Mouse (Mus musculus): ENCODE results near the gene Pde4d. TPM values are rescaled to one million over a fixed set of nuclear protein-coding genes. Genes with fewer than 3 reads are reported as not detected.

The Pde4d gene
- total and polyA plus RNA-seq, 3 experiments, result 18.5 to 18.8 TPM; not detected in 1

DNA sequence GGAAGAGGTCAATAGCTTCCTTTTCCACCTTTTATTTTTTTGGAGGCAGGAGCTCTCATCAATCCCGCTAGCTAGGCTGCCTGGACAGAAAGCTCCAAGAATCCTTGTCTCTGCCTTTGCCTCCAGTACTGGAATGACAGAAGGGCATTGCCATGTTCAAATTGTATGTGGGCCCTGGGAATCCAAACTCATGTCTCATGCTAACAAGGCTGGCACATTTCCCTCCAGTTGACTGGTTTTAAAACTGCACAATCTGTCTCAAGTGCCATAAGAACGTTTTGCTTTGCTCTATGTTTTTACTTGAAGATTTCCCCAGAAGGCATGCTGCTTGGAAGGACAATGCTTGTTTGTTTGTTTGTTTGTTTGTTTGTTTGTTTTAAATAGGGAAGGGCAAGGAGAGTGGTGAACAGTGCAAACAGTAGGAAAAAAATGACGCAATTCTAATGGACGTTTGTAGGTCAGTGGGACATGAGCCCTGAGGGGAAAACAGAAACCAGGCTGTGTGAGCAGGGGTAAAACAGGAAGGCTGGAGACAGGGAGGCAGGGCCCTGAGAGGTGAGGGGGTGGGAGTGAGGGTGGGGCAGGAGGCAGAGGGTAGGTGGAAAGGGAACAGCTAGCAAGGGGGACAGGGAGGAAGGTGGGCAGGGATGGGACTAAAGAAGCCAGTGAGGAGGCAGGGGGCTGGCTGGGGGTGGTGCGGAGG, 784.3 kb downstream of the Pde4d start:
- no peaks in the 10 kb centered on the region; a peak in 1 of 4 replicates for H3K36me3 ChIP-seq (ENCODE audit: control insufficient read depth in 1 of 2, insufficient read depth in 2 of 2, low read length in 2 of 2)
- DNase-seq (ENCODE audit: low read depth, low spot score), result no peak
- no peak overlapping the region for H3K27ac ChIP-seq (ENCODE audit: control insufficient read depth, low read depth, low read length)
- no peak for TF ChIP-seq MYB (IDR thresholded peaks at IDR 0.05; ENCODE audit: low read depth, low read length)
- H3K79me2 ChIP-seq (ENCODE audit: control insufficient read depth, insufficient read depth, low read length, poor library complexity), result no peaks in the 10 kb centered on the region
- no peaks in the 10 kb centered on the region for H3K9me3 ChIP-seq (replicated peaks; ENCODE audit: insufficient read depth, low read length)
- no peak overlapping the region for H3K4me3 ChIP-seq (ENCODE audit: control insufficient read depth in 1 of 2, insufficient read depth in 1 of 2, low read depth in 2 of 2, low read length in 2 of 2)
- H3K27me3 ChIP-seq (ENCODE audit: control insufficient read depth in 1 of 2, insufficient read depth in 2 of 2, low read length in 2 of 2), result no peaks in the 10 kb centered on the region
- H3K4me1 ChIP-seq (ENCODE audit: control insufficient read depth in 1 of 2, insufficient read depth in 2 of 2, low read length in 2 of 2), result peaks cover 0 to 8% of the 10 kb centered on the region in 2 experiments; a peak in 2 of 4 replicates
- H3K9ac ChIP-seq (ENCODE audit: control insufficient read depth, low read depth, low read length, poor library complexity, severe bottlenecking), result no peak overlapping the region

DNA sequence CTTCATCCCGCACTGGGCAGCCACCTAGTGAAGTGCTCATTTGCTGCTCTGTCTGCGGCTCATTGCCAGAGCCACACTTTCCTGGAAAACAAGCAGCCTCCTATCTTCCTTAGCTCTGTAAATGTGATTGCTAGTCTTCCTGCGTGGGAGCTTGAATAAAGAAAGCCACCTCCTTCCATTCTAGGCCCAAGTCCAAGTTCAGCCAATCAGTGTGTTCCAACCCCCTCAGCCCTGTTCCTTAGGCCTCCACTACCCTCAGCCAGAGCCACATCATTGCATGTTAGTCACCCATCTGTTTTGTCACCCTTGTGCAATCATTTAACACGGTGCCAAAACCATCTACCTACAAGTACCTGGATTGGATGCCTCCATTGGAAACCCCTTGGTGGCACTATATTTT, 786.3 kb downstream of the Pde4d start:
- DNase-seq (ENCODE audit: low read depth, low spot score), result no peak
- H3K27me3 ChIP-seq (ENCODE audit: control insufficient read depth in 1 of 2, insufficient read depth in 2 of 2, low read length in 2 of 2), result no peaks in the 10 kb centered on the region
- H3K79me2 ChIP-seq (ENCODE audit: control insufficient read depth, insufficient read depth, low read length, poor library complexity), result no peaks in the 10 kb centered on the region
- TF ChIP-seq ZMIZ1 (IDR thresholded peaks at IDR 0.05; ENCODE audit: low read depth, low read length) (no peak), NRF1 (IDR thresholded peaks at IDR 0.05; ENCODE audit: insufficient read depth, low read depth, low read length, poor library complexity, severe bottlenecking) (no peak), KAT2A (conservative IDR thresholded peaks at IDR 0.05; ENCODE audit: low read depth, low read length) (no peak), ZNF384 (IDR thresholded peaks at IDR 0.05; ENCODE audit: low read depth, low read length) (no peak), CHD1 (IDR thresholded peaks at IDR 0.05; ENCODE audit: low read depth, low read length) (no peak), E2F4 (IDR thresholded peaks at IDR 0.05; ENCODE audit: borderline replicate concordance, low read depth, low read length) (no peak), CTCF (IDR thresholded peaks at IDR 0.05 in 2 of 3, conservative IDR thresholded peaks at IDR 0.05 in 1 of 3; ENCODE audit: control insufficient read depth in 1 of 3, insufficient read depth in 1 of 3, low read depth in 2 of 3, low read length in 3 of 3, poor library complexity in 1 of 3, severe bottlenecking in 1 of 3) (no peak), ZC3H11A (IDR thresholded peaks at IDR 0.05; ENCODE audit: low read depth, low read length) (no peak), MAFK (IDR thresholded peaks at IDR 0.05; ENCODE audit: borderline replicate concordance, low read depth, low read length) (no peak), RCOR1 (IDR thresholded peaks at IDR 0.05; ENCODE audit: low read depth, low read length) (no peak), USF2 (IDR thresholded peaks at IDR 0.05; ENCODE audit: borderline replicate concordance in 1 of 2, insufficient read depth in 1 of 2, low read depth in 1 of 2, low read length in 2 of 2) (no peak), POLR2AphosphoS2 (IDR thresholded peaks at IDR 0.05; ENCODE audit: low read length) (no peak), MYC (IDR thresholded peaks at IDR 0.05; ENCODE audit: low read depth, low read length) (no peak), UBTF (IDR thresholded peaks at IDR 0.05; ENCODE audit: borderline replicate concordance, insufficient read depth, low read depth, low read length) (no peak), MYB (IDR thresholded peaks at IDR 0.05; ENCODE audit: low read depth, low read length) (no peak), JUND (IDR thresholded peaks at IDR 0.05; ENCODE audit: low read depth, low read length) (no peak), BHLHE40 (IDR thresholded peaks at IDR 0.05; ENCODE audit: borderline replicate concordance, low read depth, low read length) (no peak), MAX (IDR thresholded peaks at IDR 0.05; ENCODE audit: low read length) (no peak), GATA1 (IDR thresholded peaks at IDR 0.05; ENCODE audit: low read depth, low read length) (no peak), ZKSCAN1 (IDR thresholded peaks at IDR 0.05; ENCODE audit: low read depth, low read length) (no peak)
- no peak overlapping the region for H3K4me3 ChIP-seq (ENCODE audit: control insufficient read depth in 1 of 2, insufficient read depth in 1 of 2, low read depth in 2 of 2, low read length in 2 of 2)
- no peak overlapping the region for H3K27ac ChIP-seq (ENCODE audit: control insufficient read depth, low read depth, low read length)
- no peaks in the 10 kb centered on the region for H3K9me3 ChIP-seq (replicated peaks; ENCODE audit: insufficient read depth, low read length)
- H3K4me1 ChIP-seq (ENCODE audit: control insufficient read depth in 1 of 2, insufficient read depth in 2 of 2, low read length in 2 of 2), result peaks cover 0 to 8% of the 10 kb centered on the region in 2 experiments; a peak in 2 of 4 replicates
- H3K36me3 ChIP-seq (ENCODE audit: control insufficient read depth in 1 of 2, insufficient read depth in 2 of 2, low read length in 2 of 2), result no peaks in the 10 kb centered on the region
- no peak overlapping the region for H3K9ac ChIP-seq (ENCODE audit: control insufficient read depth, low read depth, low read length, poor library complexity, severe bottlenecking)

Measured in MEL (cell line).